Mouse (Mus musculus) heart, adult 2 months (tissue): ENCODE results near the gene Plcl1. TPM values are rescaled to one million over a fixed set of nuclear protein-coding genes. Genes with fewer than 3 reads are reported as not detected.

Experiments
- DNase-seq, 2 experiments: peaks; one replicate each; pipeline ENCODE4 v3.0.0; 2021
- H3K27ac ChIP-seq: fragments of 200-600 bp; 2 replicates; pipeline ENCODE4 v1.8.1; 2022
- H3K27me3 ChIP-seq: fragments of 200-500 bp; 2 replicates; pipeline ENCODE4 v1.6.1; 2012; ENCODE audit warnings: mild to moderate bottlenecking, low read length, inconsistent platforms, mixed read lengths; ENCODE audit not compliant: control insufficient read depth, insufficient read depth
- H3K36me3 ChIP-seq: fragments of 200-500 bp; 2 replicates; pipeline ENCODE4 v1.6.1; 2012; ENCODE audit warnings: low read length, inconsistent platforms; ENCODE audit not compliant: control insufficient read depth, insufficient read depth
- H3K4me1 ChIP-seq: fragments of 200-500 bp; 2 replicates; pipeline ENCODE4 v1.6.1; 2011; ENCODE audit warnings: low read length; ENCODE audit not compliant: control insufficient read depth, insufficient read depth
- H3K4me3 ChIP-seq: fragments of 200-600 bp; 2 replicates; pipeline ENCODE4 v1.8.1; 2022
- H3K79me2 ChIP-seq: fragments of 200-500 bp; replicated peaks from 2 replicates; pipeline ENCODE4 v1.6.1; 2012; ENCODE audit warnings: mild to moderate bottlenecking, inconsistent platforms, low read length, moderate library complexity, mixed read lengths; ENCODE audit not compliant: control insufficient read depth, insufficient read depth
- H3K9ac ChIP-seq: fragments of 200-500 bp; 2 replicates; pipeline ENCODE4 v1.6.1; 2012; ENCODE audit warnings: low read depth, mild to moderate bottlenecking, control low read depth, inconsistent platforms, low read length, mixed read lengths
- CTCF ChIP-seq: fragments of 200-600 bp; IDR thresholded peaks from 2 replicates; pipeline ENCODE4 v1.8.1; 2022; ENCODE audit warnings: antibody characterized with exemption, mild to moderate bottlenecking, moderate library complexity
- EP300 ChIP-seq: fragments of 200-500 bp; IDR thresholded peaks from 2 replicates; pipeline ENCODE4 v1.6.1; 2011; ENCODE audit warnings: low read depth, low read length, control low read depth; ENCODE audit not compliant: insufficient read depth
- POLR2A ChIP-seq: fragments of 200-500 bp; IDR thresholded peaks from 2 replicates; pipeline ENCODE4 v1.6.1; 2011; ENCODE audit warnings: mild to moderate bottlenecking, low read depth, low read length, control low read depth; ENCODE audit not compliant: insufficient read depth
- WGBS: fragments of 180-500 bp; shearing (Covaris S2); methylation state at CpG from one replicate; pipeline ENCODE4 v1.1.7; 2018; 5-methylcytosine and 5-hydroxymethylcytosine counted together
- intact Hi-C: fragments of 180-260 bp; cut with DNase I; formaldehyde crosslinking; loops from one replicate; pipeline ENCODE4 v1.15.1; 2025
- polyA plus RNA-seq: library from polyadenylated mRNA; depleted of rRNA; stranded (reverse); fragments of >200 nt; gene quantifications from 2 replicates; pipeline ENCODE4 v1.2.3, GENCODE M21; 2012
- total RNA-seq, 2 experiments: library from RNA; stranded (reverse); gene quantifications; 2 replicates each; pipeline ENCODE4 v1.2.3; 2021

Gene Plcl1
- total and polyA plus RNA-seq, 3 experiments: 0.86 to 3.1 (median 3.0) TPM

GRCm38 (mm10) chr1:55717283-55717803, 311.6 kb downstream of the Plcl1 start:
- 85% methylated on average over 4 of the region's 4 CpGs for WGBS
- H3K4me1 ChIP-seq: no peaks in the 10 kb centered on the region
- no peaks in the 10 kb centered on the region for H3K27me3 ChIP-seq
- H3K27ac ChIP-seq: no peak overlapping the region
- H3K79me2 ChIP-seq: no peaks in the 10 kb centered on the region
- no peak overlapping the region for H3K4me3 ChIP-seq
- no peak overlapping the region for H3K9ac ChIP-seq
- no peaks in the 10 kb centered on the region for H3K36me3 ChIP-seq
- intact Hi-C loops: no loop called here
- TF ChIP-seq EP300 (no peak), POLR2A (no peak), CTCF (no peak)
- DNase-seq: no peak

DNA sequence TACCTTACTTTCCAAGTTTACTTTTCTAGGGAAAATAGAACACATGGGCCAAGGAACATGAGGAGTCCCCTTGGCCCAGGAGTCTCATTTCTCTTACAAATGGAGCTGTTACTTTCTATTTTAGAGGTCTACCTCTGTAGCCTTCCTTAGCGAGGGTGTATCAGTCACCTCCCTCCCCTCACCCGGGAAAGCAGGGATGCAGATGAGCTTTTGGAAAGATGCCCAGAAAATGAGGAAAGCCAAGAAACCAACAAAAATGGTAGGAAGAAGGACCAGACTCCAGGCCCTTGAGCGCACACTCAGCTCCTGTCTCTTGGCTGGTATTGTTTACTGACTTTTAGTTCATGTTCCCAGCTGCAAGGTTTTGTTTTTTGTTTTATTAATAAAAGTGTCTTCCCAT, 319.7 kb downstream of the Plcl1 start:
- H3K9ac ChIP-seq: no peak overlapping the region
- no peaks in the 10 kb centered on the region for H3K27me3 ChIP-seq
- H3K79me2 ChIP-seq: no peaks in the 10 kb centered on the region
- intact Hi-C loops: no loop called here
- 38% methylated on average over 3 of the region's 3 CpGs for WGBS
- DNase-seq: no peak
- no peak for TF ChIP-seq EP300
- TF ChIP-seq POLR2A: no peak
- TF ChIP-seq CTCF: no peak
- no peak overlapping the region for H3K27ac ChIP-seq
- H3K36me3 ChIP-seq: no peaks in the 10 kb centered on the region
- no peak overlapping the region for H3K4me3 ChIP-seq
- H3K4me1 ChIP-seq: no peaks in the 10 kb centered on the region

DNA sequence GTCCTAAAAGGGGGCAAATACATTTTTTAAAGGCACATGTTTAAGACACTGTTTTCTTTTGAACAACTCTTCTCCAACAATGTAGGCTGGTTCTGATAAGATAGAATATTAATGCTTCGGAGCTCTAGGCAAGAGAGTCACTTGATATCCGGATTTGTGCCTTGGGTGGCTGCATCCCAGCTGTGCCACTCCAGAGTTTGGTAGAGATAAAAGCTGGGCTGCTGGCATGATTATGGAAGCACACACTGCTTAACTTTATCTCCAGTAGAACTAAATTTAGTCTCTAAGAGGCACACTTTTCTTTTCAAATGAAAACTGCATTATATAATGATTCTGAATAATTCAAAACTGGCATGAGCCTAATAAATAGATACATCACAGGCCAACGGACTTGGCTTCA, 323.6 kb downstream of the Plcl1 start:
- peak in 1 of 2 experiments; percentile 34 for DNase-seq
- no peaks in the 10 kb centered on the region for H3K79me2 ChIP-seq
- H3K27me3 ChIP-seq: no peaks in the 10 kb centered on the region
- H3K27ac ChIP-seq: peak overlapping the region; percentile 2; the same call in 1 of the 2 replicates
- intact Hi-C loops: no loop called here
- H3K9ac ChIP-seq: no peak overlapping the region
- whole genome bisulfite sequencing: 57% methylated on average over 3 of the region's 3 CpGs
- H3K36me3 ChIP-seq: no peaks in the 10 kb centered on the region
- TF ChIP-seq POLR2A (no peak), CTCF (no peak), EP300 (no peak)
- no peaks in the 10 kb centered on the region; the same call in 1 of the 2 replicates for H3K4me1 ChIP-seq
- H3K4me3 ChIP-seq: no peak overlapping the region

- Histone ChIP-seq H3K27me3 (no peaks in the 10 kb centered on the region), H3K36me3 (no peaks in the 10 kb centered on the region), H3K9ac (no peak overlapping the region), H3K4me1 (no peaks in the 10 kb centered on the region; the same call in 1 of the 2 replicates), H3K27ac (no peak overlapping the region), H3K4me3 (no peak overlapping the region), H3K79me2 (no peaks in the 10 kb centered on the region)
- no peak for TF ChIP-seq EP300
- intact Hi-C loops: loop anchor here (10.0 kb wide), 1 partner anchor 488 kb away; no protein-coding TSS in a partner anchor
- no peak for DNase-seq
- 79% methylated on average over 3 of the region's 3 CpGs for WGBS
Measured at GRCm38 (mm10) chr1:55732951-55733350, 327.2 kb downstream of the Plcl1 start.

GRCm38 (mm10) chr1:55736054-55736740, 330.5 kb downstream of the Plcl1 start:
- H3K9ac ChIP-seq: no peak overlapping the region
- DNase-seq: peak; percentile 67 to 84
- H3K27me3 ChIP-seq: no peaks in the 10 kb centered on the region
- TF ChIP-seq EP300 (peak; percentile 64; the same call in 1 of the 2 replicates), CTCF (peak; percentile 96), POLR2A (no peak)
- WGBS: 85% methylated on average over 14 of the region's 14 CpGs
- no peak overlapping the region for H3K4me3 ChIP-seq
- H3K36me3 ChIP-seq: no peaks in the 10 kb centered on the region
- intact Hi-C loops: loop anchor here (1.0 to 10.0 kb wide), 3 partner anchors 159 to 491 kb away; no protein-coding TSS in a partner anchor
- H3K27ac ChIP-seq: no peak overlapping the region
- no peaks in the 10 kb centered on the region for H3K79me2 ChIP-seq
- no peaks in the 10 kb centered on the region; the same call in 1 of the 2 replicates for H3K4me1 ChIP-seq

GRCm38 (mm10) chr1:55736762-55737288, 331.1 kb downstream of the Plcl1 start:
- no peak overlapping the region for H3K9ac ChIP-seq
- no peaks in the 10 kb centered on the region for H3K36me3 ChIP-seq
- no peak overlapping the region for H3K27ac ChIP-seq
- 73% methylated on average over 5 of the region's 5 CpGs for WGBS
- no peaks in the 10 kb centered on the region for H3K79me2 ChIP-seq
- TF ChIP-seq CTCF (no peak), EP300 (no peak), POLR2A (no peak)
- H3K4me3 ChIP-seq: no peak overlapping the region
- no peaks in the 10 kb centered on the region for H3K27me3 ChIP-seq
- intact Hi-C loops: loop anchor here (1.0 to 10.0 kb wide), 3 partner anchors 160 to 492 kb away; no protein-coding TSS in a partner anchor
- peaks cover under 1% of the 10 kb centered on the region for H3K4me1 ChIP-seq
- no peak for DNase-seq
